Mouse (Mus musculus) spleen, postnatal 36 days (tissue): ENCODE measurements around the gene Engase.

Experiments used
- DNase-seq, 2 experiments: peaks; one replicate each; pipeline ENCODE4 v3.0.0; 2022; ENCODE audit warnings: low spot score in 2 of 2, mixed read lengths in 1 of 2

The Engase gene

DNA sequence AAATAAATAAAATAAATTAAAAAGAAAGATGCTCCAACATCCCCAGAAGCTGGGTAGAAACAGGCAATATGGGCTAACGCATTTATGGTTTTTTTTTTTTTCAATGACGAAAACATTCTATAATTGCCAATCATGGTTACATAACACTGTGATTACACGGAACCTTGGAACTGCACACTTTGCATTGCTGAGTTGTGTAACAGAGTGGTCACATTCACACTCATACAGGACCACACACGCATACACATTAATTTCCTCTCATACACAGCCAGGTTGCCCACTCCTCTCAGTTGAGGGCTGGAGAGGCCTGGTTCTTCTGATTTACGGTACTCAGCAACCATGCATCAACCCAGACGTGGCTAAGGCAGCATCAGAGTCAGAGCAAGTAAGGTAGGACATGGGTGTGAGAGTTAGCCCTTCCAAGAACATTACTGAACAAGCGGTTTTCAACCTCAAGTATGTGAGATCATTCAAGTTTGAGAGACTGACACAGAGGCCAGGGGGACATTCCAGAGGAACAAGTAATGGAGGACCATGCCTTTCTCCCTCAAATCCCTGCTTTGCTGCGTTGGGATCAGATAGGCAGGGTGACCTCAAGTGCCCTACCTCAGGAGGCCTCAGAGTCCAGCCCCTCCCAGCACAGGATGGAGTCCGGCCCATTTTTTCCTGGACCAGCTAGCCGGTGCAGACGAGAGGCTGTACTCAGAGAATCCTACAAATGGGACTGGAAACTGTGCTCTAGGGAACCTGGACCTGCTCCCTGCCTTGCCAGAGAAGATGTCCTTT, 22.6 kb upstream of the Engase start:
- no peak for DNase-seq

GRCm38 (mm10) chr11:118455788-118456187, 20.8 kb upstream of the Engase start:
- no peak for DNase-seq

- DNase-seq: peak in 1 of 2 experiments; percentile 27
These were observed 19.7 kb upstream of the Engase start for GRCm38 (mm10) chr11:118456937-118457336.

GRCm38 (mm10) chr11:118459051-118459450, 17.6 kb upstream of the Engase start:
- DNase-seq: peak; percentile 30 to 52

- DNase-seq: no peak
These were observed 17.1 kb upstream of the Engase start for GRCm38 (mm10) chr11:118459536-118459935.

DNA sequence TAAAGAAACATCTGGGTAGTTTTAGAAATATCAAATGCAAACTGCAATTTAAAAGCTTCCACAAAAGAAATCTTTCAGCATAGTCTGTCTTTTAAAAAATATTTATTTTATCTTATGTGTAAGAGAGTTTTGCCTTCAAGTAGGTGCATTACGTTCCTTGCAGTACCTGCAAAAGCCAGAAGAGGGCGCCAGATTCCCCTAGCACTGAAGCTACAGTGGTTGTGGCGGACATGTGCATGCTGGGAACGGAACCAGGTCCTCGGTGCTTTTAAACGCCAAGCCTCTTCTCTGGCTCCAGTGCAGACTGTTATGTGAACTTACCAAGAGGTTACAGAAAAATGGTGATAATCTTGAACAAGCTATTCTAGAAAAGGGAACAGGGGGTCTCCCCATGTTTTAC, 16.3 kb upstream of the Engase start:
- no peak for DNase-seq

DNA sequence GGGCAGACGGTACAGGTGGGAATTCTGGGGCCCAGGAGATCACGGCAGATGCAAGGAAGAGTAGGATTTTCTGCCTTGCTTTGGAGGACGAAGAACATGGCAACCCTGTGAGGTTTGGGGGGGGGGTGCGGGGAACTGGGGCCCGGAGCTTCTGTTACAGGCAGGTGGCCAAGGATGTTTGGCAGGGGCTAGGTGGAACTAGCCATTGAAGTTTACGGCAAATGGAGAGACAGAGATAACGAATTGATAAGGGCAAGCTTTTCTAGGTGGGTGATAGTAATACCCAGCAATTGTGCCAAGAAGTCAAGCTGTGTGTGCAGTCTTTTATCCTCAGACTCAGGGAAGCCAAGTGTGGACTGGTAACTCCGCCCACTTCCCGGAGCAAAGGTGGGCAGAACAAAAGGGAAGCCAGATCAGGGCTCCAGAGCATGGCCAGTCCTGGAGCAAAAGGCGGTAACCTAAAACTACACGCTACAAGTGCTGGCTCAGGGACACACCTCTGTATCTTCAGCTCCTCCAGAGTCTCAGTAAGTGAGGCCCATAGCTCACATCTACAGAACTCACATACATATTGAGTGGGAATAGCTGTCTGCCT, 9.1 kb upstream of the Engase start:
- no peak for DNase-seq

GRCm38 (mm10) chr11:118469509-118470160, 7.0 kb upstream of the Engase start:
- no peak for DNase-seq

- DNase-seq: no peak
These were observed 6.2 kb upstream of the Engase start for GRCm38 (mm10) chr11:118470234-118470966.

DNA sequence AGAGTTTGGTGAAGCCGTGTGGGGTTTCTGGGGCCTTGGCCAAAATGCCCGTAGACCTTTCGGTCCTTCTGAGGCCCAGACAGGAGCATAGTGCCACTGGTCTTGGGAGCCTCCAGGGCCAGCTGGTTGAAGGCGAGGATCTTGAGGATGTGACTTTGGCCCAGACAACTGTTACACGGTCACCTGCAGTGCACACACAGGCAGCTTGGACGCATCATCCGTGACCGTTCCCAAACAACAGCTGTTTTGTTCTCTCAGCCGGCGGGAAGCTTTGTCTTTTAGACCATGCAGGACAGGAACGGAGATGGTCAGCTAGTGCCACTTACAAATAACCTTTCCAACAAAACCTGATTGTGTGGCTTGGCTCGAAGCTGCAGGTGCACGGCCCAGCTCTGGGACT, 5.0 kb upstream of the Engase start:
- no peak for DNase-seq

- no peak for DNase-seq
These were observed 3.5 kb upstream of the Engase start for GRCm38 (mm10) chr11:118473161-118473560.

DNA sequence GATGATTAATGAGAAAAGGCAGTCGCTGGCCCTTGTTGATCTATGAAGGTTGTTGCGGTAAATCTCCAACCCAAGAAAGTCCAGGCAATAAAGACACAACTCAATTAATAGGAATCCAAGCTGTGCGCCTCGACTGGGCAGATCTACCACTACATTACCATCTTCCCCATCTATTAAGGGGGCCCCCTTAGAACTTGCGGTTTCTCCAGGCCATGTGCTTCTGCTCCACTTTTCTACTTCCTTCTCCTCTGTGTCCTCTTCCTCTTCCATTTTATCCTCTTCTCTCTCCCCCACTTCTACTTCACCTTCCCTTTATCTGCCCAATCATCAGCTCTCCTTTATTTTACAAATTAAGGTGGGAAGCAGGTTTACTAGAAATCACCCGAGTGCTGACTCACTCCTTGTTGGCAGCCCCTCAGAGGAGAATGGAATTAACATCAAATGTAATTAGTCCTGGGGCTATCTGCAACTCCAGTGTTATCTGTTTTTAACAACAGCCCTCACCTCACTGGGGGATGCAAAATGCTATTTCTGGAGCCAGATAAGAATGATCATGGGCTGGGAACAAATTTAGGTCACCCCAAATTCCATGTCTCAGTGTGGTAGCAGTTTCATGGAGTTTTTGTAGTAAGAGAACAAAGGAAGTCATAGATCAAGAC, 2.7 kb upstream of the Engase start:
- DNase-seq: no peak

GRCm38 (mm10) chr11:118475496-118476083, 1.0 kb upstream of the Engase start:
- no peak for DNase-seq

DNA sequence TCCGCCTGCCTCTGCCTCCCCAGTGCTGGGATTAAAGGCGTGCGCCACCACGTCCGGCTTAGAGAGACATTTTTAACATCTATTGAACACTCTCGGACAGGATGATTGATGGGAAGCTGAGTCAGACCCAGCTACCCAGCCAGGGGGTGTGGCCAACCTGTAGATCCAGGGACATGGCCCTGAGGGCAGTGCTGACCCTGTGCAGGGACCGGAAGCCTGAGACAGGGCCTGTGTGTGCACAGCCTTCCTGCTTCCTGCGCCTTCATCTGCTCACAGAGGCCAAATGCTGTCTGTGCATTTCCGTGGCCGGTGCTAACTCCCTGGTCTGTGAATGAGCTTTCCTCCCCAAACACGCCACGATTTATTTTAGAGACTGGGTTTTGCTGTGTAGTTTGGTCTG, 3.1 kb downstream of the Engase start:
- DNase-seq: no peak

DNA sequence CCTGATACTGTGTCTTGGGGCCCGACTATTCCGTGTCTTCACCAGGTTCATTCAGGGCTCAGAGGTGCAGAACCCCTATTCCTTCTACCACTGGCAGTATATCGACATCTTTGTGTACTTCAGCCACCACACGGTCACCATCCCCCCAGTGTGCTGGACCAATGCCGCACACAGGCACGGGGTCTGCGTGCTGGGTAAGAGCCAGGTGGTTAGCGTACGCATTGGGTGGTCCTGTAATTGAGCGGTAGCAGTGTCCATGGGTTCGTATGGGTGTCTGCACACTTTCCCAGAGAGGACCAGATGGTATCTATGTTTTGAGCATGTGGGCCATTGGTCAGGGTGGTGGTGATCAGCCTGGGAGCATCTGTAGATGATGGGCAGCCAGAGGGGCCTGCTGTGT, 4.6 kb downstream of the Engase start:
- no peak for DNase-seq

- DNase-seq: no peak
These were observed 5.1 kb downstream of the Engase start for GRCm38 (mm10) chr11:118481751-118482150.

GRCm38 (mm10) chr11:118484169-118484568, 7.5 kb downstream of the Engase start:
- DNase-seq: no peak

GRCm38 (mm10) chr11:118485338-118485737, 8.7 kb downstream of the Engase start:
- no peak for DNase-seq

- no peak for DNase-seq
These were observed 9.2 kb downstream of the Engase start for GRCm38 (mm10) chr11:118485780-118486179.

DNA sequence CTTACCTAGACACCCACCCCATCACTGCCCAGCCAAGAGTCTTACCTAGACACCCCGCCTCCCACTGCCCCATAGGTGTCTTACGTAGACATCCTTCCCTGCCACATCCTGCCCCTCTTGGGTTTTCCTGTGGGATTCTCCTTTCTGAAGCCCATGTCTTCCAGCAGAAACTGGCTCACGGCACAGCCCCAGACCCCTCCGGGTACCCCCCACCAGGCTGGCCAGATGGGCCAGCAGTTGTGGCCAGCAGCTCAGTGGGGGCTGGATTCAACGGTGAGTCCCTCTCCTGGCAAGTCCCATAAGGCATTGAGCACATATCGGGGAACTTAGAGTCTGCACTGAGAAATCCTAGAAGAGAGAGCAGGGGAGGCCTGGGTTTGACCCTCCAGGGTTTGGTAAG, 9.7 kb downstream of the Engase start:
- no peak for DNase-seq
